Mouse (Mus musculus) intestine, embryonic 14.5 days (tissue): ENCODE measurements around the gene Tssk1. TPM values are rescaled to one million over a fixed set of nuclear protein-coding genes. Genes with fewer than 3 reads are reported as not detected.

Experiments
- ATAC-seq: fragments of 200-750 bp; cut with Nextera tagmentation; replicated peaks from 2 replicates; pipeline ENCODE4 v1.8.0; 2017; ENCODE audit warnings: low read depth, moderate number of reproducible peaks, moderate TSS enrichment, moderate library complexity; ENCODE audit not compliant: low FRiP score, low TSS enrichment
- DNase-seq: peaks from one replicate; pipeline ENCODE4 v3.0.0-alpha.2; 2018; ENCODE audit warnings: low spot score
- H3K27ac ChIP-seq: fragments of 300-500 bp; sonication (generic); 2 replicates; pipeline ENCODE4 v1.5.1; 2014; ENCODE audit warnings: low read depth, mild to moderate bottlenecking, control low read depth
- H3K27me3 ChIP-seq: fragments of 300-500 bp; sonication (generic); replicated peaks from 2 replicates; pipeline ENCODE4 v1.6.1; 2014; ENCODE audit warnings: low read length, control low read depth; ENCODE audit not compliant: control insufficient read depth, insufficient read depth
- H3K36me3 ChIP-seq: fragments of 300-500 bp; sonication (generic); 2 replicates; pipeline ENCODE4 v1.6.1; 2014; ENCODE audit warnings: low read length, control low read depth; ENCODE audit not compliant: control insufficient read depth, insufficient read depth
- H3K4me1 ChIP-seq: fragments of 300-500 bp; sonication (generic); replicated peaks from 2 replicates; pipeline ENCODE4 v1.6.1; 2014; ENCODE audit warnings: low read length, control low read depth, mixed read lengths; ENCODE audit not compliant: control insufficient read depth, insufficient read depth
- H3K4me2 ChIP-seq: fragments of 300-500 bp; sonication (generic); 2 replicates; pipeline ENCODE4 v1.6.1; 2014; ENCODE audit warnings: low read length
- H3K4me3 ChIP-seq: fragments of 300-500 bp; sonication (generic); 2 replicates; pipeline ENCODE4 v1.5.1; 2014; ENCODE audit warnings: low read depth, low read length, control low read depth, mixed read lengths
- H3K9ac ChIP-seq: fragments of 300-500 bp; sonication (generic); 2 replicates; pipeline ENCODE4 v1.6.1; 2014; ENCODE audit warnings: mild to moderate bottlenecking, low read length
- H3K9me3 ChIP-seq: fragments of 300-500 bp; sonication (generic); 2 replicates; pipeline ENCODE4 v1.6.1; 2016; ENCODE audit warnings: low read length, control low read depth; ENCODE audit not compliant: control insufficient read depth
- WGBS: fragments of 180-500 bp; shearing (Covaris S2); extraction: QIAGEN DNeasy Blood & Tissue Kit; methylation state at CpG from one replicate; pipeline ENCODE4 v1.1.7; 2014; 5-methylcytosine and 5-hydroxymethylcytosine counted together
- polyA plus RNA-seq: library from polyadenylated mRNA; unstranded; fragments of >200 nt; fragmentation: Nextera tagmentation; extraction: Ambion mirVana; gene quantifications from 2 replicates; pipeline ENCODE4 v1.2.1, GENCODE M21; 2014

Gene Tssk1
- polyA plus RNA-seq, 1 experiment from 2014 or later: not detected

DNA sequence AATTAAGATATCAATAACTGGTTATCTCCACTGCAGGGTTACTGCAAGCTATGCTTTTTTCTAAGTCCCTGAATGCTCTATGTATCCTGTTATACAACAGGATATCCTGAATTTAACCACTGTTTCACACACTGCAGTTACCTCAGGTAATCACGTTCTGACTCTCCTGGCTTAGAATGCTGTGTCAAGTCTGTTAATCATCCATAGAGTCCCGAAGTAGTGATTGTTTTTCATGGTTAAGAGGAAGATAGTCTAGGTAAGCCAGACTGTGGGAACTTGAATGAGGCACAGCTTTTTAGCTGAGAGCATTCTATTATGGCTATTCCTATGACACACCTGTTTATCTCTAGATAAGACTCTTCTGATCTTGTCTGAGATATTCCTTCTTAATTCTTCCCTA lies 28.7 kb upstream of the Tssk1 start:
- H3K9me3 ChIP-seq: no peaks in the 10 kb centered on the region
- DNase-seq (no peak), ATAC-seq (no peak)
- H3K4me1 ChIP-seq: no peaks in the 10 kb centered on the region
- no peak overlapping the region for H3K9ac ChIP-seq
- H3K4me3 ChIP-seq: no peak overlapping the region
- WGBS: 64% methylated on average over 2 of the region's 2 CpGs
- H3K27ac ChIP-seq: no peak overlapping the region
- no peak overlapping the region for H3K4me2 ChIP-seq
- no peaks in the 10 kb centered on the region for H3K27me3 ChIP-seq
- peaks cover 22% of the 10 kb centered on the region for H3K36me3 ChIP-seq

DNA sequence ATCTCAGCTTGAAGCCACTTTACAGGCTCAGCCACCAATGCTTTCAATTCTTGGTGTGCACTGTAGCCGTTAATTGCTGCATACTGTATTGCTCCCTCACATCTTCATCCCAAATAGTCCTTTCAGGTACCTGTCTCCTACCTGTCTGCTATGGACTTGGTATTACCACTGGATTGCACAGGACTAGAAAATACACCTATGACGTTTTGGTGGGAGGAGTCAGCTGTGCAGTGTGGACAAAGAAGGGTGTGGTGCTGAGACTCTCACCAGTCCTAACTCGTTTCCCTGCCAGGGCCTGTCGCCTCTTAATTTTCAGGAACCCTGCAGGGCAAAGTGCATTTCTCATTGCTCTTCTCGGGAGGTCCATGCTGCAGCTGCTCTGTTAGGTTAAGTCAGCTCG lies 28.3 kb upstream of the Tssk1 start:
- no peak overlapping the region for H3K9ac ChIP-seq
- H3K4me2 ChIP-seq: no peak overlapping the region
- H3K27ac ChIP-seq: no peak overlapping the region
- no peak overlapping the region for H3K4me3 ChIP-seq
- 67% methylated on average over 6 of the region's 6 CpGs for WGBS
- H3K9me3 ChIP-seq: no peaks in the 10 kb centered on the region
- ATAC-seq (peak; percentile 86), DNase-seq (no peak)
- H3K36me3 ChIP-seq: peaks cover 23% of the 10 kb centered on the region
- no peaks in the 10 kb centered on the region for H3K4me1 ChIP-seq
- H3K27me3 ChIP-seq: no peaks in the 10 kb centered on the region

DNA sequence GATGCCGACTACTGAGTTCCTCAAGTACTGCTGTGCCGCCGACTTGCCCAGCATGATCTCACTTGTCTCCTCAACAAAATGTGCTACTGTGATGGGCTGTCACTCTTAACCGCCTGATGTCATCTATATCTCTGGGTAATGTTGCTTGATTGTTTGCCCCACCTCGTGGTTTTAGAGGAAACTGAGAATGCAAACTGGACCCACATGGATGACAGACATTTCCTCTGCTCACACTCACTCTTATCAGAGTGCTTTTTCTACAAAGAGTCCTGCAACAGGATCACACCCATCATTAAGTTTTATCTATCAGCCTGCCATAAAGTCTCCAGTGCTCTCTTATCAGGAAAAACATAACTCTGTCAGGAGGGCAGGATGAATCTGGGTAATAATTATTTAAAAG lies 22.8 kb upstream of the Tssk1 start:
- H3K36me3 ChIP-seq: peaks cover 39% of the 10 kb centered on the region

DNA sequence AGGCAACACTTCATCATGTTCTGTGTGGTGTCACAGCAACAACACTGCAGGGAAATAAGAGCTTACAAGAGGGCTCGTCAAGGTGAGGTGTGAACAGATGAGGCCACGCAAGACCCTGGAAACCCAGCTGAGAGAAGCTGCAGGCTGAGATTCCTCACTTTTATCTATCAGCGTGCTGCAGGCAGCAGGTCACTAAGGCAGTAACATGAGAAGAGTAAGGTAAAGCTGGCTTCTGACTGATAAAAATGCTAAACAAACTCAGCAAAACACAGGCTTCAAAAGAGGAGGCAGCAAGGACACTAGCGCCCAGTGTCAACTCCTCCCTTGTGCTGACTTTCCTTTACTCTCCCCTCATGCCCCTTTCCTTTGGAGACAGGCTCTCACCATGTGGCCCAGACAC lies 21.0 kb upstream of the Tssk1 start:
- Histone ChIP-seq H3K36me3 (peaks cover 39% of the 10 kb centered on the region), H3K27me3 (no peaks in the 10 kb centered on the region), H3K9me3 (no peaks in the 10 kb centered on the region), H3K4me2 (no peak overlapping the region), H3K27ac (no peak overlapping the region), H3K4me3 (no peak overlapping the region), H3K9ac (no peak overlapping the region), H3K4me1 (no peaks in the 10 kb centered on the region; the same call in 1 of the 2 replicates)
- no peak for ATAC-seq
- no peak for DNase-seq
- 44% methylated on average over 4 of the region's 4 CpGs for WGBS

More for the DNA sequence above, 22.8 kb upstream of the Tssk1 start:
- Histone ChIP-seq H3K27ac (no peak overlapping the region), H3K9me3 (no peaks in the 10 kb centered on the region), H3K4me2 (no peak overlapping the region), H3K4me3 (no peak overlapping the region), H3K4me1 (no peaks in the 10 kb centered on the region; the same call in 1 of the 2 replicates), H3K27me3 (no peaks in the 10 kb centered on the region), H3K9ac (no peak overlapping the region)
- DNase-seq: no peak
- WGBS: 61% methylated on average over 5 of the region's 5 CpGs
- peak; percentile 53; the same call in 1 of the 2 replicates for ATAC-seq

DNA sequence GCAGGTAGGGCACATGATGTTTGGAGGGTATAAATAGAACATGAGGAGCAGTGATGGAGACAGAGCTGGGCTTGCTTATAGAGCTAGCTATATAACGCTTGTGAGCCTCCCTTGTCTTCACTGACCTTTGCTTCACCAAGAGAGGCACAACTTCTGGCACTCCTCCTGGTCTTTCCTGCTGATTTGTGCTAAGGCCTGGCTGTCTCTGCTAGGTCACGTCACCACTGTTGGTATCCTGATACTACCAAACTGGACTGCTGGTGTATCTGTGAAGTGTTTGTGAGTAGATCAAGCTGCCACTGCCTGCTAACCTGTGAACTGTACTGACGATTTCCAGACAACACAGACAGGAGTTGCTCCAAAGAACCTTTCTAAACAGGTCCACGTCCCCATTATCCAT lies 18.8 kb upstream of the Tssk1 start:
- ATAC-seq: no peak
- no peaks in the 10 kb centered on the region for H3K27me3 ChIP-seq
- no peak overlapping the region for H3K4me2 ChIP-seq
- 55% methylated on average over 4 of the region's 4 CpGs for WGBS
- H3K9me3 ChIP-seq: no peaks in the 10 kb centered on the region
- H3K4me3 ChIP-seq: no peak overlapping the region
- H3K36me3 ChIP-seq: peaks cover 28% of the 10 kb centered on the region
- no peak overlapping the region for H3K27ac ChIP-seq
- no peak overlapping the region for H3K9ac ChIP-seq
- no peak for DNase-seq
- H3K4me1 ChIP-seq: no peaks in the 10 kb centered on the region; the same call in 1 of the 2 replicates

DNA sequence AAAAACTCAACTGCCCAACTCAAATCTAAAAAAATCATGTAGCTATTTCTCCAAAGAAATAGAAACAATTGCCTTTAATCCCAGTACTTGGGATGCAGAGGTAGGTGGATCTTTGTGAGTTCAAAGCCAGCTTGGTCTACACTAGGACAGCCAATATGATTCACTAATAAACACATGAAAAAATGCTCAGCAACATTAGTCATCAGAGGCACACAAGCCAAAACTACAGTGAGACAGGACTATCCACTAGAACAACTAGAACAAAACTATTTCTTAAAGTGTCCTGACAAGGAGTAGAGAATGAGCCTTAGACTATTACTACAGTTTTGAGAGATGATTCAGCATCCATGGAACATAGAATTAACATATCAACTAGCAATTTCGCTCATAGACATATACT lies 17.9 kb upstream of the Tssk1 start:
- 94% methylated on average over 1 of the region's 1 CpGs for WGBS
- DNase-seq (no peak), ATAC-seq (no peak)
- H3K4me1 ChIP-seq: no peaks in the 10 kb centered on the region; the same call in 1 of the 2 replicates
- no peaks in the 10 kb centered on the region for H3K9me3 ChIP-seq
- no peak overlapping the region for H3K4me2 ChIP-seq
- H3K36me3 ChIP-seq: peaks cover 19% of the 10 kb centered on the region
- no peak overlapping the region for H3K4me3 ChIP-seq
- H3K27ac ChIP-seq: no peak overlapping the region
- no peaks in the 10 kb centered on the region for H3K27me3 ChIP-seq
- no peak overlapping the region for H3K9ac ChIP-seq

DNA sequence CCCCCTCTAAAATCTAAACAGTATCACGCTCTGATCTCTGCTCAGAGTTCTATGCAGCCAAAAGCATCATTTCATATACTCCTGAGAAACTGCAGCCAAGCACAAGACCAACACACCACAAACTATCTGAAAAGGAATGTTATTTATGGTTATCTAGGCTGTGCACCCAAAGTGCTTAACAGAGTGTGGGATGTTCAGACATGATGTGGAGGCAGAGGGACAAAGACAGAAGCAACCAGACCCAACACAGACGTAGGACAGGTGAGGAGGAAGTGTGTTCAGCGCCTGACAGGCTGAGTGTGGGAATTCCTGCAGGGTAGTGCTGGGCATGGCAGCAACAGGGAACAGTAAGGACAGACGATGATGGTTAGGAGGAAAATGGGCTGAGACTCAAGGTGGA lies 14.5 kb upstream of the Tssk1 start:
- no peaks in the 10 kb centered on the region for H3K4me1 ChIP-seq
- H3K36me3 ChIP-seq: peaks cover 10% of the 10 kb centered on the region; the same call in 1 of the 2 replicates
- DNase-seq: no peak
- 82% methylated on average over 4 of the region's 4 CpGs for WGBS
- H3K9me3 ChIP-seq: no peaks in the 10 kb centered on the region
- ATAC-seq: no peak
- H3K27ac ChIP-seq: no peak overlapping the region
- H3K4me2 ChIP-seq: no peak overlapping the region
- no peak overlapping the region for H3K4me3 ChIP-seq
- no peaks in the 10 kb centered on the region for H3K27me3 ChIP-seq
- no peak overlapping the region for H3K9ac ChIP-seq

DNA sequence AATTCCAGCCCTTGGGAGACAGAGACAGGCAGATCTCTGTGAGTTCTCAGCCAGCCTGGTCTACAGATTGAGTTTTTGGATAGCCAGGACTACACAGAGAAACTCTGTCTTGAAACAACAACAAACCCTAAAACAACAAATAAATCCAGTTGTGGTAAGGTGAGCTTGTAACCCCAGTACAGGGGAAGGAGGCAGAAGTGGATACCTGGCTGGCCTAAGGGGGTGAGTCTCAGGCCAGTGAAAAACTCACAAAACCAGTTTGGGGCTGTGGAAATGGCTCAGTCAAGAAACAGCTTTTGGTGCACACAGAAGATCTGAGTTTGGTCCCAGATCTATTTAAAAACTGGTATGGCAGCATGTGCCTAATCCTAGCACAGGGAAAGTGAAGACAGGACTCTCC lies 11.8 kb upstream of the Tssk1 start:
- Histone ChIP-seq H3K27ac (no peak overlapping the region), H3K27me3 (no peaks in the 10 kb centered on the region), H3K4me3 (no peak overlapping the region), H3K36me3 (0 out of 2 replicates have a peak, but pooled peaks cover 17% of the 10 kb centered on the region), H3K4me1 (no peaks in the 10 kb centered on the region), H3K9me3 (no peaks in the 10 kb centered on the region), H3K4me2 (no peak overlapping the region), H3K9ac (no peak overlapping the region)
- no peak for ATAC-seq
- no peak for DNase-seq

DNA sequence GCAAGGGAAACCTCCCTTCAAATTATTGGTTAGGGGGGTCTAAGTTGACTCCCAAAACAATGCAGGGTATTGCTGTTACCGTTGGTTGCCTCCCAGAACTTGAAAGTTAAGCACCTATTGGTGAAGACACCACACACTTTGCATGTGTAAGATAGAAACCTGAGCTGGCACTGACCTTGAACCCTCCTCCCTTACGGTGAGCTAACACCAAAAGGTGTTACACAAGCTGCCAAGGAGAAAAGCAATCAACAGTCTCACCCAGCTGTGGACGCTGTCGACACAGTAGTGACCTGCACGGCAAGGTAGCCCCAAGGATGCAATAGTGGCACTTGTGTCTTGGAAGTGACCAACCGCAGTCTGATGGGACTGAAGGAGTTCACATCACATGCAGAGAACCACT lies 9.9 kb upstream of the Tssk1 start:
- H3K27ac ChIP-seq: no peak overlapping the region
- no peaks in the 10 kb centered on the region for H3K27me3 ChIP-seq
- H3K4me2 ChIP-seq: no peak overlapping the region
- H3K9me3 ChIP-seq: no peaks in the 10 kb centered on the region
- H3K36me3 ChIP-seq: 0 out of 2 replicates have a peak, but pooled peaks cover 17% of the 10 kb centered on the region
- ATAC-seq (no peak), DNase-seq (no peak)
- H3K4me3 ChIP-seq: no peak overlapping the region
- H3K9ac ChIP-seq: no peak overlapping the region
- no peaks in the 10 kb centered on the region for H3K4me1 ChIP-seq
- 69% methylated on average over 6 of the region's 6 CpGs for WGBS
